In genomic region chr7:142016562-142016961, GRCm38 (mm10) we compare ENCODE assay signal across 8 mouse cellular contexts. TPM values are rescaled to one million over a fixed set of nuclear protein-coding genes. Genes with fewer than 3 reads are reported as not detected.
DNase-seq lines count a peak whose midpoint lies in the region; ATAC-seq and TF ChIP-seq lines count a peak whose summit lies in the region.

No protein-coding gene starts in this region.

- no peak for TF ChIP-seq EP300 in heart, postnatal 0 days (IDR thresholded peaks at IDR 0.05; ENCODE audit: low read depth)
- no peak for TF ChIP-seq EP300 in liver, embryonic 14.5 days (IDR thresholded peaks at IDR 0.05; ENCODE audit: low read depth)
- TF ChIP-seq EP300 in stomach, postnatal 0 days (optimal IDR thresholded peaks at IDR 0.05): no peak

- H3K4me3 ChIP-seq in heart, postnatal 0 days (ENCODE audit: low read depth, low read length): no peak overlapping the region
- no peak overlapping the region for H3K4me3 ChIP-seq in G1E (ENCODE audit: low read depth, low read length)
- H3K4me3 ChIP-seq in liver, embryonic 14.5 days (ENCODE audit: insufficient read depth in 1 of 2, low read depth in 2 of 2, low read length in 2 of 2): no peak overlapping the region
- no peak overlapping the region for H3K4me3 ChIP-seq in stomach, postnatal 0 days (ENCODE audit: low read depth, low read length)
- no peak overlapping the region for H3K4me3 ChIP-seq in forebrain, embryonic 10.5 days

- no peak overlapping the region for H3K27ac ChIP-seq in heart, postnatal 0 days (ENCODE audit: low read depth)
- no peak overlapping the region for H3K27ac ChIP-seq in liver, embryonic 14.5 days
- no peak overlapping the region for H3K27ac ChIP-seq in stomach, postnatal 0 days (replicated peaks)
- no peak overlapping the region for H3K27ac ChIP-seq in forebrain, embryonic 10.5 days

- no peak overlapping the region for H3K4me2 ChIP-seq in heart, postnatal 0 days (ENCODE audit: low read depth, low read length)
- no peak overlapping the region for H3K4me2 ChIP-seq in liver, embryonic 14.5 days (ENCODE audit: low read depth)
- no peak overlapping the region for H3K4me2 ChIP-seq in stomach, postnatal 0 days (replicated peaks; ENCODE audit: low read depth)

- ATAC-seq in heart, postnatal 0 days (ENCODE audit: insufficient read depth, low read depth): peak; percentile 53; the same call in 1 of the 2 replicates
- no peak for ATAC-seq in G1E (ENCODE audit: extremely low read depth, insufficient number of reproducible peaks, low FRiP score, poor library complexity, severe bottlenecking)
- ATAC-seq in liver, embryonic 14.5 days (ENCODE audit: insufficient read depth): peak; percentile 36; the same call in 1 of the 2 replicates
- ATAC-seq in stomach, postnatal 0 days (ENCODE audit: low FRiP score, low TSS enrichment): peak; percentile 63; the same call in 1 of the 2 replicates

- DNase-seq in heart, postnatal 0 days (ENCODE audit: low spot score): peak; percentile 53
- no peak for DNase-seq in heart, postnatal 25 days (ENCODE audit: low spot score)
- peak; percentile 68 for DNase-seq in 416B (ENCODE audit: low read depth)
- DNase-seq in G1E (ENCODE audit: low spot score): no peak
- DNase-seq in embryo, embryonic 11.5 days (ENCODE audit: low read depth, low spot score): peak; percentile 30
- DNase-seq in liver, embryonic 14.5 days (ENCODE audit: low read depth in 3 of 3, low spot score in 3 of 3): peak; percentile 24 to 31 (median 26)
- peak; percentile 58 for DNase-seq in stomach, postnatal 0 days (ENCODE audit: low spot score)
- DNase-seq in forebrain, embryonic 10.5 days (ENCODE audit: extremely low spot score, low spot score): no peak

- peak; percentile 79 for TF ChIP-seq CTCF in heart, postnatal 0 days (IDR thresholded peaks at IDR 0.05; ENCODE audit: low read depth)
- peak; percentile 37; the same call in 1 of the 2 replicates for TF ChIP-seq CTCF in G1E (IDR thresholded peaks at IDR 0.05; ENCODE audit: low read depth, low read length)
- TF ChIP-seq CTCF in liver, embryonic 14.5 days (IDR thresholded peaks at IDR 0.05; ENCODE audit: low read depth): peak; percentile 84
- peak; percentile 91 for TF ChIP-seq CTCF in stomach, postnatal 0 days (IDR thresholded peaks at IDR 0.05; ENCODE audit: low read depth)

- H3K9me3 ChIP-seq in heart, postnatal 0 days (replicated peaks; ENCODE audit: control insufficient read depth, low read length): no peaks in the 10 kb centered on the region
- H3K9me3 ChIP-seq in G1E (replicated peaks): no peaks in the 10 kb centered on the region
- H3K9me3 ChIP-seq in liver, embryonic 14.5 days (ENCODE audit: control insufficient read depth, low read length): no peaks in the 10 kb centered on the region
- H3K9me3 ChIP-seq in stomach, postnatal 0 days (ENCODE audit: control insufficient read depth, low read length): no peaks in the 10 kb centered on the region
- H3K9me3 ChIP-seq in forebrain, embryonic 10.5 days: no peaks in the 10 kb centered on the region

- peaks cover 36% of the 10 kb centered on the region for H3K36me3 ChIP-seq in heart, postnatal 0 days (replicated peaks; ENCODE audit: control insufficient read depth, insufficient read depth, low read length)
- H3K36me3 ChIP-seq in G1E (replicated peaks): peaks cover 73% of the 10 kb centered on the region
- peaks cover 27% of the 10 kb centered on the region for H3K36me3 ChIP-seq in liver, embryonic 14.5 days (replicated peaks; ENCODE audit: control insufficient read depth, insufficient read depth, low read depth)
- peaks cover 8% of the 10 kb centered on the region; the same call in 1 of the 2 replicates for H3K36me3 ChIP-seq in stomach, postnatal 0 days (ENCODE audit: control insufficient read depth, insufficient read depth, low read length)
- peaks cover 42% of the 10 kb centered on the region for H3K36me3 ChIP-seq in forebrain, embryonic 10.5 days (replicated peaks)

- intact Hi-C loops in heart, postnatal 25 days (cut with DNase I): loop anchor here (2.0 to 5.0 kb wide), 3 partner anchors 20 to 82 kb away; no protein-coding TSS in a partner anchor

- WGBS in heart, postnatal 0 days: 16% methylated on average over 1 of the region's 1 CpGs
- 53% methylated on average over 1 of the region's 1 CpGs for WGBS in liver, embryonic 14.5 days (ENCODE audit: insufficient replicate concordance)
- 40% methylated on average over 1 of the region's 1 CpGs for WGBS in stomach, postnatal 0 days
- WGBS in forebrain, embryonic 10.5 days: 68% methylated on average over 1 of the region's 1 CpGs

- H3K4me1 ChIP-seq in heart, postnatal 0 days (ENCODE audit: control insufficient read depth, insufficient read depth): peaks cover 3% of the 10 kb centered on the region; the same call in 1 of the 2 replicates
- H3K4me1 ChIP-seq in G1E (ENCODE audit: insufficient read depth, low read depth, low read length): peaks cover 3% of the 10 kb centered on the region; the same call in 1 of the 2 replicates
- peaks cover 4 to 10% of the 10 kb centered on the region in 2 experiments; a peak in 3 of 4 replicates for H3K4me1 ChIP-seq in liver, embryonic 14.5 days (replicated peaks; ENCODE audit: control insufficient read depth in 2 of 2, insufficient read depth in 2 of 2, low read length in 1 of 2)
- H3K4me1 ChIP-seq in stomach, postnatal 0 days (replicated peaks; ENCODE audit: control insufficient read depth, insufficient read depth): peaks cover 11% of the 10 kb centered on the region; the same call in 1 of the 2 replicates
- peaks cover 21% of the 10 kb centered on the region for H3K4me1 ChIP-seq in forebrain, embryonic 10.5 days

- H3K27me3 ChIP-seq in heart, postnatal 0 days (ENCODE audit: control insufficient read depth, insufficient read depth, low read length): no peaks in the 10 kb centered on the region
- H3K27me3 ChIP-seq in G1E (ENCODE audit: insufficient read depth, low read length): no peaks in the 10 kb centered on the region
- no peaks in the 10 kb centered on the region for H3K27me3 ChIP-seq in liver, embryonic 14.5 days (ENCODE audit: control insufficient read depth, insufficient read depth, low read length)
- no peaks in the 10 kb centered on the region for H3K27me3 ChIP-seq in stomach, postnatal 0 days (ENCODE audit: control insufficient read depth, insufficient read depth, low read length)
- no peaks in the 10 kb centered on the region for H3K27me3 ChIP-seq in forebrain, embryonic 10.5 days (ENCODE audit: poor library complexity, severe bottlenecking)

- no peak overlapping the region for H3K9ac ChIP-seq in heart, postnatal 0 days (replicated peaks; ENCODE audit: low read depth, low read length)
- no peak overlapping the region for H3K9ac ChIP-seq in liver, embryonic 14.5 days (replicated peaks)
- no peak overlapping the region for H3K9ac ChIP-seq in stomach, postnatal 0 days (ENCODE audit: low read length)

RNA-seq across cellular contexts. Expression of gene Mob2, which starts 44.3 kb away (rescaled TPM):
- 48.3 and 53.6 TPM in 2 replicates for total RNA-seq in heart, postnatal 0 days (2014; rRNA removed; ENCODE audit: low replicate concordance)
- polyA plus RNA-seq in heart, postnatal 0 days (2015; fragmentation: Nextera tagmentation; extraction: Ambion mirVana): 45.5 and 49.6 TPM in 2 replicates
- total RNA-seq in heart, postnatal 25 days (2021): 10 to 100 TPM; 40.2 to 40.7 TPM
- 23.3 and 25.9 TPM in 2 replicates for total RNA-seq in G1E (2014; fragmentation: Nextera tagmentation)
- total RNA-seq in G1E (2017): 33.9 and 41.5 TPM in 2 replicates
- 36.3 and 37.1 TPM in 2 replicates for polyA plus RNA-seq in G1E (2012)
- 33.9 and 41.5 TPM in 2 replicates for polyA plus RNA-seq in liver, embryonic 14.5 days (2012; rRNA removed)
- 68.8 and 75.6 TPM in 2 replicates for polyA plus RNA-seq in liver, embryonic 14.5 days (2014; fragmentation: Nextera tagmentation; extraction: Ambion mirVana)
- 61.5 and 65.8 TPM in 2 replicates for polyA plus RNA-seq in stomach, postnatal 0 days (2015; fragmentation: Nextera tagmentation; extraction: Ambion mirVana)
- 60.9 and 65.7 TPM in 2 replicates for polyA plus RNA-seq in forebrain, embryonic 10.5 days (2016; fragmentation: Nextera tagmentation; extraction: Ambion mirVana)

Comparison
In these comparisons a context has a peak if more than half of its experiments do, and no peak if none do; other contexts are left out.
1. DNase-seq: peak in heart, postnatal 0 days (single experiment), 416B (single experiment), embryo, embryonic 11.5 days (single experiment), liver, embryonic 14.5 days (3 of 3) and stomach, postnatal 0 days (single experiment); none in heart, postnatal 25 days (single experiment), G1E (single experiment) and forebrain, embryonic 10.5 days (single experiment).
2. CTCF ChIP-seq: peak in every context shown above with its lines; median percentile 91 in stomach, postnatal 0 days; 84 in liver, embryonic 14.5 days; 79 in heart, postnatal 0 days; 37 in G1E.